Mouse (Mus musculus) thymus, postnatal 10 days (tissue): ENCODE measurements around the gene Phlda2.

Experiments
- DNase-seq, 2 experiments: peaks; one replicate each; pipeline ENCODE4 v3.0.0; 2021; ENCODE audit warnings: low spot score in 2 of 2

Phlda2 gene

GRCm38 (mm10) chr7:143503926-143504325 is 976 bp upstream of the Phlda2 start:
- no peak for DNase-seq

DNA sequence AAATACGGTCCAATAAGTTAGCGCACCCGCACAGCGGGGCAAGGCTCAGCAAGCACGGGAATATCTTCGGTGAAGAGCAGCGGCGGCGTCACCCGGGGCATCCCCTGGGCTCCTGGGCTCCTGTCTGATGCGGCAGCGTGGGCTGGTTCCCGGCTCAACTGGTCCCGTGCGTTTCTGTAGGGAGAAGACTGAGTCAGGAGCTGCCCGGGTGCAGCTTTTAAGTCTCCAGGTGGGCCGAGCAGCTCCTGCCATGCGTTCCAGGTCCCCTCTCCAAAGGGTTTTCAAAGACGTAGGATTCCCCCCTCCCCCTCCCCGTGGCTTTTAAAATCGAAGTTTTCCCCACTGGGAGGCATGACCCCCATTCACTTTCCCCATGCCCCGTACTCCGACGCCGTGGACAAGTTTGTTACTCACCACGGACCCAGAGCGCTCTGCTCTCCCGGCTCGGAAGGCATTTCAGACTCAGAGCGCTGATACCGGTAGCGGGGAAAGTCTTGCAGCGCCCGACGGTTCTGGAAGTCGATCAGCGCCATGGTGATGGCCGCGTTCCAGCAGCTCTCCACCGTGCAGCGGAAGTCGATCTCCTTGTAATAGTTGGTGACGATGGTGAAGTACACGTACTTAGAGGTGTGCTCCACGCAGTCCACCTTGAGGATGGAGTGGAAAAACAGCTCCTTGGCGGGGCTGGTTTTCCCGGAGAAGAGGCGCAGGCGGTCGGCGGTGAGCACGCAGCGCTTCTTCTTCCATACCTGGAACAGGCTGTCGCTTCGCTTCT is 1.1 kb downstream of the Phlda2 start:
- no peak for DNase-seq

DNA sequence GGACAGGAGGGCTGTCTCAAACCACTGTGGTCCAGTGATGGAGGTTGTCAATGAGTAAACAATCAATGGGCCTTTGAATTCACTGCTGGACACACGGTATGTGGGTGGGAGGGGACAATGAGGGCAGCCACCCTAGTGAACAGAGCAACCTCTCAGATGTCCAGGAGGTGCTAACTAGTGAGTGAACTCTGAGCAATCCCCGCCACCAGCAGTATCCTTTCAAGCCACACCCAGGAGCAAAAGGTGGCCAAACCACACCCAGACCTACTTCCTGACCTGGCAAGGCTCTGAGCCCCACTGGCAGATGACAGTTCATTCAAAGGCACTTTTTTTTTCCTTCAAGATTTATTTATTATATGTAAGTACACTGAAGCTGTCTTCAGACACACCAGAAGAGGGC is 2.0 kb downstream of the Phlda2 start:
- no peak for DNase-seq

- no peak for DNase-seq
Observed at GRCm38 (mm10) chr7:143498584-143498983, 4.4 kb downstream of the Phlda2 start.

- no peak for DNase-seq
Observed at GRCm38 (mm10) chr7:143495104-143495961, 7.6 kb downstream of the Phlda2 start.

GRCm38 (mm10) chr7:143493616-143494126 is 9.3 kb downstream of the Phlda2 start:
- DNase-seq, result no peak

DNA sequence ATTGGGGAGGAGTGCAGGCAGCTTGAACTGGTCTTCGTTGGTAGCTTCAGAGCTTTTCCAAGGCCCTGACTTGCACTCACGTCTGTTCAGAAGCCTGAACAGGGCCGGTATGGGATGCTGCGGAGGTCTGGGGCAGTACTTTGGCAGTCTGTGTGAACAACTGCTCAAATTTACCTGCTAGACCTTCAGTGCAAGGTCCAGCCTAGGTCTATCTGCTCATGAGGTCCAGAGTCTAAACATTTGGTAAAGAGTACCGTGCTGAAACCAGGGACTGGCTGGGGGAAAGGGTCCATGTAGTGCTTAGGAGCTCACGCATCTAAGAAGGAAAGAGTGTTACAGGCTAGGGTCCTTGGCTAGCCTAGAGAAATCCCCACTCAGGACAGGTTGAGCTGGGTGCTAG is 13.2 kb downstream of the Phlda2 start:
- no peak for DNase-seq

- DNase-seq, result no peak
Observed at GRCm38 (mm10) chr7:143482541-143482940, 20.4 kb downstream of the Phlda2 start.

- no peak for DNase-seq
Observed at GRCm38 (mm10) chr7:143481806-143482387, 21.1 kb downstream of the Phlda2 start.

- DNase-seq, result peak; percentile 36 to 81
Observed at GRCm38 (mm10) chr7:143480498-143480897, 22.5 kb downstream of the Phlda2 start.

DNA sequence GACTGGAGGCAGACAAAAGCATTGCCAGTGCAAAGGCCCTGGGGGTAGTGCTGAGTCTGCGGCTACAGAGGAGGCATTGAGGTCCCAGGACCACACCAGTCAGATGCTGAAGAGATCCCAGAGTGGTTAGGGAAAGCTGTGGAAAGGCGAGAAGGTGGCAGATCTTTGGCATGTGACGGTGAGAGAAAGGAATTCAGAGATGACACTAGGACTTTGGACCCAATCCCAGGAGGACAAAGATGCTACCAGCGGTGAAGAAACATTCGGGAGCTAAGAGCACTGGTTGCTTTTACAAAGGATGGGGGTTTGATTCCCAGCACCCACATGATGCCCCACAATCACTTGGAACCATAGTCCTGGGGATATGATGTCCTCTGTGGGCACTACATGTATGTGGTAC is 25.1 kb downstream of the Phlda2 start:
- DNase-seq, result no peak

DNA sequence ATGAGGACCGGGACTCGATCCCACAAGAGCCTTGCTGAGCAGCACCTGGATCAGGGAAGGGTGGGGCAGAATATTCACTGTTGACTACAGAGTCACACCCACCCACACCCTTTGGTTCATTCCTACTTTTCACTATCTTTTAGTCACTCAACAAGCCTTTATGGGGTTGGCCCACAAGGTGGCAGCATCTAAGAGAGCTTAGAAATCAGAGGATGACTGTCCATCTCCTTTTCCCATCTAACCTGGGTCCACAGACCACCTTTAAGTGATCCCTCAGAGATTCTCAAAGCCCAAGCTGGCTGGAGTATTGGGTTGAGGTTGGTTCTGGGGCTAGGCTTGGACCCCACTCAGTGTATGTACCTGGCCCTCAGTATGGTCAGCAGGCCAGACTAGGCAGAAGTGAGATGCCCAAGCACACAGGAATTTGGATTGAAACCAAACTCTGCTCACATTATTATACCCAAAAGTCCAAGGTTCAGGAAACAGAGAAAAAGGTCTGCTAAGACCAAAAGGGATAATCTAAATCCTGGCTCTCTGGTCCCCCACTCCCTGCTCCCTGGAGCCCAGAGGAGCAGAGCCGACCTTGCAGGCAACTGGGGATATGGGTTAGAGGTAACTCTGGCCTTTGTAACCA is 26.1 kb downstream of the Phlda2 start:
- no peak for DNase-seq

- DNase-seq, result no peak
Observed at GRCm38 (mm10) chr7:143475876-143476275, 27.1 kb downstream of the Phlda2 start.

GRCm38 (mm10) chr7:143474811-143475210 is 28.1 kb downstream of the Phlda2 start:
- DNase-seq, result no peak

DNA sequence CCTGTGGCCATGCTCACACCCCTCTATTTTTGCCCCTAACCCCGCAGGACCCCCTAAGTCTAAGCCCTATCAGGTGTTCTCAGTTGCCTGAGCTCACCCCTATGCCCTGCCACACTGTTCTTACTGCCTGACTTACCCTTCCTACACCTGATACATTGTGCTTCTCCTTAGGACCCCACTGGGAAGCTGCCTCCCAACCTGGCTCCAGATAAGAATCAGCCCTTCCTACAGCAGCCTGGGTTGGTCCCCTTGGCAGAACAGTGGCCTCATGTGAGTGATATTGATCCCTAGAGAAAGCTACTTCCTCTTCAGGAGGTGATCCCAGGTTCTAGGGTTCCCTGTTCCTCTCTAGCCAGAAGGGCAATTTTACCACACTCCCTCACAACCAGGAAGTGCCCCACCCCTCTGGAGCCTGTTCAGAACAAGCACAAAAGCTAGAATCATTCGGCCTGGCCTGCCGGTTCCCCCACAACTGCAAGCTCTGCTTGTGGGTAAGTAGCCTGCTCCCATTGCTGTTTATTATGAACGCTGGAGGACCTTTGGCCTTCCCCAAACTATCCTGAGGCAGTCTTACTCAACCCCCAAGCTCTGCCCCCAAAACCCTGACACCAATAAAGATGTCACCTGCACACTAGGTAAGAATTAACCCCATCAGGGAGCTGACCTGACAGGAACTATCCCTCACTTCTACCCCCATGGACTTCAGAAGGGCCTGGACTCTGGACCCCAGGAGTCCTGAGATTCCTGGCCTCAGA is 29.4 kb downstream of the Phlda2 start, which contains the start of gene Slc22a18:
TSS of gene Slc22a18 (plus strand) at position 390 of the 755 bp plus-strand sequence.
- no peak for DNase-seq

DNA sequence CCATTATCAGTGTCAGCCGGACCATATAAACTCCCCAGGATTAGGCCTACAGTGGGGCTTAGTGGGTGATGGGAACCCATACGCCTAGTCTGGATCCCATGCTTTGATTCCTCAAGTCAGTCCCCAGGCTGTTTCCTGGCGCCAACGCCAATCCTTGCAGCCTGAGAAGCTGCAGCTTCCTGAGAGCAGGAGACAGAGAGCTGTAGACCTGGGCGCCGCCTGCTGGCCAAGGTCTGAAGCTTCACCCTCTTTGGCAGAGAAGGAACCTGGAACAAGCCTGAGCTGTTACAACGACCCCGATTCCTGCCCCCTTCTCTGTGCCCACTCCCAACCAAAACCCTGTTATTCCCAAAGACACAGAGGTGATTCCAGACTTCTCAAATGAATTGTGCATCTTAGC is 33.0 kb downstream of the Phlda2 start:
- DNase-seq, result peak; percentile 47 to 77

DNA sequence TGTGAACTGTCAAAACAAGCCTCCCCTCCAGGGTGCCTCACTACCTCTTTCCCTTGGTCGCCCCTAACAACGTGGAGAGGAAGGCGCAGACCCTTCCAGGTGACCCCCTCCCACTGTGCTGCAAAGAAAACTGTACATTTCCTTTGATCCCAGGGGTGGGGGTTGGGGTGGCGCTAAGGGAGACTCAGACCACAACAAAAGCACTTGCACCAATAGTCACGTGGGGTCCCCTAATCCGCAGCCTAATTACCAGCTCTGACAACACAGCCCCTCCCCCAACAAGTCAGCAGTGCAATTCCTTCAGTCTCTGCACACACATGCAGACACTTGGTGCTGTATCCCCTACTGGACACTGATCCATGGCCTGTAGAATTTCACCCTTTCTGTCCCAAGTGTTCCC is 35.2 kb downstream of the Phlda2 start:
- DNase-seq, result no peak

- DNase-seq, result peak; percentile 64 to 89
Observed at GRCm38 (mm10) chr7:143466099-143466677, 36.8 kb downstream of the Phlda2 start.

DNA sequence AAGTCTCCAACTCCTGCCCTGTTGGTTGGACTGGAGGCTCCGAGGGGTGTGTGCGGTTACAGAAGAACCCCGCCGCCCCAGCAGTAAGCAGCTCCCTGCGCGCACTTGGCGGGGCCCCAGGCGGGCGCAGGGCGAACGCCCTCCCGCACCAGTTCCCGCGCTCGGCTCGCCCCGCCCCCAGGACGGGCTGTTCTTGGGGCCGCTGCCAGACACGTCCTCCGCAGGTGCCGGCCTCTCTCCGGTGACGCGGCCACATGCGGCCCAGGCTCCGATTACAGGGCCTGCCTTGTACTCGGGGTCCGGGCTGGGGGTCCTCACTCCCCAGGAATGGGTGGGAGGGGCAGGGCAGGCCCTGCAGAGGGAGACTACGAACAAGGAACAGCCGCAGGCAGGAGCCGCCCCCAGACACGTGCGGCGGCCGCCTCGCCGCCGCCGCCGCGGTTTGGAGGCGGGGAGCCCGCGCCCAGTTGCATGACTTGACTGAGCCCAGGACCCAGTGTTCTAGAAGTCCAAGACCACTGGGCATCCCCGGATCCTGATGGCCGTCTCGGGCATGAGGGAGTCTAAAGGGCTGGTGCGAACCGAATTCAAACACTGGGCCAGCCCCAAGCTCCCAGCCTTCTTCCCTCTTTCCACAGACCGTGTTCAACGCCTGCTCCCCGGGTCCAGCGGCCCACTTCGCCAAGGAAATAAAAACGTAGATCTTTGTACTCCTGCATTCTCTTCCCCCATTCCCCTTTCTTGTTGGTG is 38.0 kb downstream of the Phlda2 start:
- DNase-seq, result peak; percentile 36 to 50

DNA sequence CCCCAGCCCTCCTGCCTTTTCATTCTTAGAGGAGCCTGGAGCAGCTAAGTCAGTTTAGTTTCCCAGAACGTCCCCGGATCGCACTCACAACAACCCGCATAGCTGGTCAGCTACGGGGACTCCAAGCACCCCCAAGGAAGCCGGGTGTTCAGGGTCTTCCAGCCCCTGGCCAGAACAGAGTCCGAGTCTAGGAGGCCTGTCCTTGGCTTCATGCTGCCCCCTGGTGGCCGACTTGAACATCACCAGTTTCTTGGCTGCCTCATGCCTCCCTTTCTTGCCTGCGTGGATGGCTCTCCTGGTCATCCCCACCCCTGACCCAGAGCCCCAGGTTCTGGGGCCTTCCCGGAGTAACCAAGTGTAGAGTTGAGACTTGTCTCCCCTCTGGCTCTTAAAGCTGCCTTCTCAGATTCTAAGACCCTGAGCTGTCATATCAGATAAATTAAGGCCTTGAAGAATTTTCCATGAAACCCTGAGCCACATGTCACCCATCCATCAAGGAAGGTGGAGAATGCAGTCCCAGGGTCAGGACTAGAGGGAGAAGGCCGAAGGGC is 39.0 kb downstream of the Phlda2 start:
- DNase-seq, result peak; percentile 46 to 81
